Mouse (Mus musculus): ENCODE data around the gene Ccdc93.

DNA sequence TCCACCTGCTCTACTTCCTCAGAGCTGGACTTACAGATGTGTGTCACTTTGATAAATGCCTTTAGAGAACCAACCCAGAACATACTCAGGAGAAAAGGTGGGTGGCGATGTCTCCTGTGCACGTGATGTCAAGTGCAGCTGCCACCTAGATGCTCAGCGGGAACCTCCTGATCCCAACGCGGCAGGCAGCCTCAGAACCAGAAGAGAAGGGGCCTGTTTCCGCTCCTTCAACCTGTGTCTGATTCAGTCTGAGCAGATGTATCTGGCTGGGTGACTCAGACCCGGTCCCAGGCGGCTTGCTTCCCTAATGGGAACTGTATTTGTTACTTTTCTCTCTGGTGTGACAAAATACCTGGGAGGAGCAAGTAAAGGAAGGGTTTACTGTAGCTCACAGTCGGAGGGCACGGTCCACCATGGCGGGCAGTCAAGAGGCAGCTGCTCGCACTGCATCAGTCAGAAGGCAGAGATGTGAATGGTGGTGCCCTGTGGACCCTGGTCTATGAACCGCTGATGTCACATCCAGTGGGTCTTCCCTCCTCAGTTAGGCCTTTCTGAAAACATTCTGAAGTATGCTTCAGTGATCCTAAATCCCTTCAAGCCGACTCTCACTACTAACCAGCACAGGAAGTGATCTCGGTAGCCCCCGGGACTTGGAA, 120.1 kb downstream of the Ccdc93 start:
- TF ChIP-seq GATA1 (IDR thresholded peaks at IDR 0.05; ENCODE audit: borderline replicate concordance, low read length): no peak
- no peak for TF ChIP-seq FLI1 (IDR thresholded peaks at IDR 0.05; ENCODE audit: low read length)

All from megakaryocyte, embryonic 14.5 days (primary cell).